Mouse (Mus musculus) cerebellum, adult 8-10 months (tissue): ENCODE results near the gene Agap3.

Experiments used
- DNase-seq: peaks from one replicate; pipeline ENCODE4 v3.0.0; 2022

The Agap3 gene

DNA sequence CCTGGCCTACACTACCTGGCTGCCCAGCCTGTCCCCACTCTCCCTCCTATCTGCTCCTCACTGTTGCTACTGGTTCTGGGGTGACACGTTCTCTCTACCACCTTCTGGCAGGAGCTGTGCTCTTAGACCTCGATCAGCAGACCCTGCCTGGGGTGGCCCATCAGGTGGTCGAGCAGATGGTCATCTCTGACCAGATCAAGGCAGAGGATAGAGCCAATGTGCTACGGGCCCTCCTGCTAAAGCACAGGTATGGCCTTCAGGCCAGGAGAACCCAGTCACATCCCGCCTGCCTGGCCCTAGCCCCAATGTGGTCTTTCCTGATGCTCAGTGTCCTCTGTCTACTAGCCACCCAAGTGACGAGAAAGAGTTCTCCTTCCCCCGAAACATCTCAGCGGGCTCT, 18.0 kb upstream of the Agap3 start:
- no peak for DNase-seq

GRCm38 (mm10) chr5:24441187-24441586, 10.8 kb upstream of the Agap3 start:
- no peak for DNase-seq

DNA sequence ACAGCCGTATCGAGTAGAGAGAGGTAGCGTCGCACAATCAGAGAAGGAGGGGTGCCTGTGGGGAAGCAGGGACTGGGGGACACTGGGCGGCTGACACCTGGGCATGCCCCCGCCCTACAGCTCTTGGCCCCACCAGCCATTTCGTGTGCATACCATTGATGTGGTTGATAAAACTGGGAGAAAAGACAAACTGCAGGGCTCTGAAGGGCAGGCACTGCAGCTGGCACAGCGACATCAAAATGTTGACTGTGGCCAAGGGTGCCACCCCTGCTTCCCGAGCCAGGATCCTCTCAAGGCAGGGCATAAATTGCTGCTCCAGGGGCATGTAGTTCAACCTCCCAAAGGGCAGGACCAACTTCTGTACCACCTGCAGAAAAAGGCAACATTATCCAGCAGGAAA, 9.9 kb upstream of the Agap3 start:
- DNase-seq: no peak

DNA sequence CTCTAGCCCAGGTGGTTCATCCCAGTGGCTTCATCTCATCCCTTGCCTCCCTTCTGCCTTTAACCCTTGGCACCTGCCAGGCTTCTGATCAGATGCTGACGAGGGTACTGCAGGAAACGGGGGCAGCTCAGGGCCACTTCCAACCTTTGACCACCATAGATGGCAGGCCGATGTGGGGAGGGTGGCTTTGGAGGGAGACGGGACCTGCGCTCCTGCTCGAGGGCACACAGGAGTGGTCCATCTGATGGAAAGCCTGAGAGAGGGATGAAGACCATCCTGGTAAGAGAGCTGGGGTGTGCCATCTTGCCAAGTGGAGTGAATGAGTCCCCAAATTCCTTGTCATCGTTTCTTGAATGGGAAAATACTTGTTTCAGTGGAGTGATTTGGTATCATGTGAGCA, 8.8 kb upstream of the Agap3 start:
- no peak for DNase-seq

DNA sequence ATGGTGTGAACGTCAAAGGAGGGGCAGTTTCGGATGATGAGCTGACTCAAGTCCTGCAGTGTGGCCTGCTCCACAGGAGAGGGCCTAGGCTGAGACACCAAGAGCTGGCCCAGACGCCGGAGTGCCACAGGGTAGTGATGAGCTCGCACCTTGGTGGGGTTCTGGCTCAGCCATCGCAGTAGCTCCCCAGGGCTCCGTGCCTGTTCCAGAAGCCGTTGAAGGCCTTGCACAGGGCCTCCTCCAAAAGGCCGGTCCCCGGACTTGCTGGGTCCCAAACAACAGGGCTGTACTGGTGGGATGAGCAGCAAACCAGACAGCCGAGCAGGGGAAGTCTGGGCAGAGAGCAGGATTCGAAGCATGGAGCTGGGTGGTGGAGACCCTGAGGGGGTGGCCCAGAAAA, 8.1 kb upstream of the Agap3 start:
- peak; percentile 49 for DNase-seq

DNA sequence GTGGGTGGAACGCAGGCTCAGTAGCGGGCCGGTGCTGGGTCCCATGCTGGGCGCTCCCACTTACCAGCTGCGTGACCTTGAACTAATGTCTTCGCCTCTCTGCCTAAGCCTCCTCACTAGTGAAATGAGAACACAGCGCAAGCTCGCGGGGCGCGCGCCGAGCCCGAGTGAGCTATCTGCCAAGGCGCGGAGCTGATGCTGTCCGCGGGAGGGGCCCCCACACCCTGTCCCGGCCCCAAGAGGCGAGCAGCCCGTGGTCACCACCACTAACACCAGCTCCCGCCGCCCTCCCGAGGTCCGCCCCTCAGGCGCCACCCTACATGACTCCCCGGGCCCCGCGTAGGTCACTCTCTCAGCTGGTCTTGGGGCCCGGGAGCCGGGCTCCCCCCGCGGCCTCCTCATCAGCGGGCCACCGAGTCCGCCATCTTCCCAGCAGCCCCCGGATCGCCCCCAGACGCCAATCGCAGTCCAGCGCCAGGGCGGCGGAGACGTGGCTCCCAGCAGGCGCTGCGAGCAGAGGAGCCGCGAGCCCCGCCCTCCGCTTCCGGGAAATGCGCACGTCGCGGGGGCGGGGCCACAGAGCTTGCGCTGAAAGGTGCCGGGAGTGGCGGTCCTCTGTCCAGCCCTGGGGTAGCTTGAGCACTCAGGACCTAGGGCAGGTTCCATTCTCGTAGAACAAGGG, 7.1 kb upstream of the Agap3 start, which contains the start of gene Fastk:
Gene Fastk, minus strand, starts transcription at position 542 of the 682 bp plus-strand sequence.
- peak; percentile 92 for DNase-seq

GRCm38 (mm10) chr5:24445428-24446080, 6.4 kb upstream of the Agap3 start:
- peak; percentile 51 for DNase-seq

DNA sequence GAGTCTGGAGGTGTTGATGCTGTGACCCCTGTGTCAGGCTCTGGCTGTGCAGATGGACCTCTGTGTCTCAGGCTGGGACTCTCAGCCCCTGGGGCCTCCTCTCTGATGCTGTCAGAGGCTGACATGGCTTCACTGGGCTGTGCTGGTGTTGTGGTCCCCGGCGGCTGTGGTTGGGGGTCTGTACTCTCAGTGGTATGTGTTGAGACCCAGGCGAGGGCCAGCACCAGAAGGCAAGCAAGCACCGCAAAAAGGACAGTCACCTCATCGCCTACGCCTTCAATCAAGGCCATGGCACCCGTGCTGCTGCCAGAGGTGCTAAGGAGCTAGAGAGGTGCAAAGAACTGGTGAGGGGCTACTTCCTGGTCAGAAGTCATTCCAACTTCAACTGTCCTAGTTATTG, 5.3 kb upstream of the Agap3 start:
- no peak for DNase-seq

DNA sequence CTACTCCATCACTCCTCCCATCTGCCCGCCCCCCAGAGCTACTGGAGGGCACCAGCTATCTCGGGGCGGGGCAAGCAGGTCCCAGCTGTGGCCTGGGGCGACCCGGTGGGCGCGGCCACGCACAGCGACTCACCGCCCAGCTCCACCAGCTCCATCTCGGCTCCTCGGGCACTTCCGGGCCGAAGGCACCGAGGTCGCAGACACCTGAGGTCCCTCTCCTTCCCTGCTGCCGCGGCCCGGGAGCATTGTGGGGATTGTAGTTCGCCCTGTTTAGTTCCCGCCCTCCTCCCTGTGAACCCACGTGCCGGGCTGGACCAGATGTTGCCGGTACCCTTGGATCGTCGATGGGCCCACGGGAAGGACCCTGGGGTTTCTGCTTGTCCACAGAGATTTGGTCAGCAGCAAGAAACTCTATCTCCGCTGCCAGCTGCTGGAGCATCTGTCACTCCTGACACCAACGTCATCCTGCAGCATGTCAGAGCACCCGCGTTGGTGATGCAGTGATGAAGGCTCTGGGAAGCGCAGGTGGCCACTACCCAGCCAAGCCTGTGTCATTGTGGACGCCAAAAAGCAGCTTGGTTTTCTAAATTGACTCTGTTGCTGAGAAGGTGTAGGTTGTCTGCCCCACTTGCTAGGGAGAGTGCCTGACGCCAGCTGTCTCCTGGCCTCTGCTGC, 4.2 kb upstream of the Agap3 start, which contains the start of gene Tmub1:
Gene Tmub1, minus strand, starts transcription at position 231 of the 675 bp plus-strand sequence.
- peak; percentile 80 for DNase-seq

- DNase-seq: peak; percentile 84
Measured at GRCm38 (mm10) chr5:24451264-24452029, 530 bp upstream of the Agap3 start.

- DNase-seq: peak; percentile 57
Measured at GRCm38 (mm10) chr5:24452691-24453233, 785 bp downstream of the Agap3 start.

- peak; percentile 85 for DNase-seq
Measured at GRCm38 (mm10) chr5:24453283-24453984, 1.5 kb downstream of the Agap3 start.

DNA sequence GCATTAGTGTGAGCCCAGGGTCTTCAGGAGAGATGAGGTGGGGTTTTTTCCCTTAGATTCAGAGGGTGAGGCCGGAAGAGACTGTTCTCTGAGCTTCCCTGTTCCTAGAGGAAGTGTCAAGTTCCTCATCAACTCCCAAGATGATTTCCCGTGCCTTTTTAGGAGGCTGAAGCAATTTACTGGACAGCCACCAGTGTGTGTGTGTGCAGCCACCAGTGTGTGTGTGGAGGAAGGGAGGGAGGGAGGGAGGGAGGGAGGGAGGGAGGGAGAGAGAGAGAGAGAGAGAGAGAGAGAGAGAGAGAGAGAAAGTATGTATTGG, 2.0 kb downstream of the Agap3 start:
- no peak for DNase-seq

GRCm38 (mm10) chr5:24455076-24455475, 3.1 kb downstream of the Agap3 start:
- DNase-seq: no peak

DNA sequence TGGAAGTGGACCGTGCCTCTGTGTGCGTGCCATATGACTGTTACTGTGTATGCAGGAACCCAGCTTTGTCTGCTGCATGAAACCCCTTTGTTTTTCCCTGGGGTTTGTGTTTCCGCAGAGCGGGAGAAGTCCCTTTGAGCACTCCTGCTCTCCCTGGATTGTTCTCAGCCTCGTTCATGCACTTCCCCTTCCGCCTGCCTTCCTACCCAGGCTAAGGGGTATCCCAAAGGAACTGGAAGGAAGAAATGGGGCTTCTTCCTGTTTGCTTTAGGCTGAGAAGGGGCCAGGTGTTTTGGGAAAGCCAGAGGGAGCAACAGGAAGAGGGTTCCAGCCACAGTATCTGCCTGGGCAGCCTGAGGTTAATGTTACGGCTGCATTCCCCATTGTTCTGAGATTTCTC, 3.6 kb downstream of the Agap3 start:
- DNase-seq: no peak

- DNase-seq: no peak
Measured at GRCm38 (mm10) chr5:24466762-24467161, 14.8 kb downstream of the Agap3 start.

- DNase-seq: peak; percentile 82
Measured at GRCm38 (mm10) chr5:24470600-24470999, 18.6 kb downstream of the Agap3 start.

- DNase-seq: no peak
Measured at GRCm38 (mm10) chr5:24472884-24473619, 21.1 kb downstream of the Agap3 start.

GRCm38 (mm10) chr5:24474025-24474722, 22.2 kb downstream of the Agap3 start:
- no peak for DNase-seq

DNA sequence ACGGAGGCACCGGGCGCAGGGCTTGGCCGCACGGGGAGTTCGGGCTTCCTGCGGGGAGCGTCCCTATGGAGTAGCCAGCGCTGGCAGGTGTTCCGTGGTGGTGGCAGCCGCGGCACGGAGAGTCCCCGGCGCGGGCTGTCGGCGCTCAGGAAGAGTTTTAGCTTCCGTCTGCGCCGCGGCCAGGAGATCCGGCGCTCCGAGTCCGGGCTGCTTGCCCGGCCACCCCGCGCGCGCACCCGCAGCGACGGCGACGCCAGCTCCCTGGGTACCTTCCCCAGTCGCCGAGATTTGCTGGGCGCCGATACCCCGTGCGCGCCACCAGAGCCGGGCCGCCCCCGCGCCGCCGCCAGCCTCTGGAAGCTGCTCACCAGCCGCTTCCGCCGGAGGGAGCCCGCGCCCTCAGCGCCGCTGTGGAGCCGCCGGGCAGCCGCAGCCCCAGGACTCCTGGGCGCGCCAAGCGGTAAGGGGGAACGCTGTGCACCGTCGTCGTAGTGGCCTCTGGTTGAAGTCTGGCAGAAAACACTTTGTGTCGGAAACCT, 22.8 kb downstream of the Agap3 start:
- DNase-seq: no peak
